Mouse (Mus musculus): ENCODE data around the gene Eogt. TPM values are rescaled to one million over a fixed set of nuclear protein-coding genes. Genes with fewer than 3 reads are reported as not detected.

The Eogt gene
- 10 to 100 TPM; 14.5 to 17.0 TPM for total RNA-seq (2021)

DNA sequence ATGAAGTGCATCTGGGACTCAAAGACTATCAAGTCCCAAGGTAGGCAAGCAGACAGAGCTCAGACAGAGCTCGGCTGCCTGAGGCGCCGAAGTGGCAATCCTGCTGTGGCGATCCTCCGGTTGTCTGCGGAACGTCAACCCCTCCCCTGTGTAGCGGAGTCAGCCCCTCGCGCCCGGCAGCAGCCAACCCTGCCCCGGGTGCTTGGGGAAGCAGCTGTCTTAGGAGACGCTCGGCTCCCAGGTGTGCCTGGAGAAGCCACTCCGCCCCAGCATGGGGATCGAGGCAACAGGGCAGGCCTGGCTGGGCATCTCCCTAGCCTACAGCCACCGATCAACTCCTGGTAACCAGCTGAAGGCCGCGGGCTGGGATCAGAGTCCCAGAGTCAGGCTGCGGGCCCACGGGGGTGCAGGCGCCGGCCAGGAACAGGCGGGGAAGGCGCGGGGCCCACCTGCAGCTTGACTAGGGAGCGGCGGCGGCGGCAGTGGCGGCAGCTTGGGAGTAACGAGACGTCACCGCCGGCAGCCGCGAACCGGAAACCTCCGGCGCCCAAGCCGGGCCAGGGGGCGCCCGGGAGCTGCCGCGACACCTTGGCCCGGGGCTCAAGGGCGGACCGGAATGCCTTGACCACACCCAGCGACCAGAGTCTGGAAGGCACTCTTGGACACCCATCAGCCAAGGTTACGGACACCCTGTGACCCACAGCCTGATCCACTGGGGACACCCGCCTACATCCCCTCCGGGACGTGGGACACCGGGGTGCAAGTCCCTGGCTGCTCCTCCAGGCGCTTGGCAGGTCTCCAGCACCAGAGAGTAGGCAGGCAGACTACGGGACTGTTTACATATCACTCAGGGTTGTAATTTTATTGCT is at the start of gene Eogt:
TSS of gene Eogt (minus strand) at position 800 of the 869 bp plus-strand sequence.
- intact Hi-C loops (cut with DNase I) = loop anchor here (2.0 to 5.0 kb wide), 2 partner anchors 30 to 379 kb away; partner anchors contain the start of gene Tmf1
- DNase-seq = peak; percentile 86 to 87

DNA sequence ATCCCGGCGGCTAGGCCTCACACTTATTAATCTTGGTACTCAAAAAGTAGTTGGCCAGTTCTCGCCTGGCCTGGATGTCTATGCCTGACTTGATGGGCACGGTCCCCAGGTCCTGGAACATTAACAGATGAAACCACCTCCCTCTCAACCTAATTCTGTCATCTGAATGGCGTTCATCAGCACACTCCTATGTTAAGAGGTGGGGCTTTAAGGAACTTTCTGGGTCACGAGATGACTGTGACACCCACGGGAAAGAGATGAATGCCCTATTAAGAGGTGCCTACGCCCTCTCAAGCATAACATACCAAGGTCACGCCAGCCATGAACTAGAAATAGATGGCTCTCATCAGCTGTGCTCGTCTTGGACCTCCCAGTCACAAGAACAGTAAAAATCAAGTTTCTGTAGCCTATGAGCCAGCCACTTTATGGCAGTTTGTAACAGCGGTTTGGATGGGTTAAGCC is 30.4 kb upstream of the Eogt start:
- intact Hi-C loops (cut with DNase I) = loop anchor here (2.0 to 10.0 kb wide), 2 partner anchors 31 to 345 kb away; partner anchors contain the start of gene Eogt

DNA sequence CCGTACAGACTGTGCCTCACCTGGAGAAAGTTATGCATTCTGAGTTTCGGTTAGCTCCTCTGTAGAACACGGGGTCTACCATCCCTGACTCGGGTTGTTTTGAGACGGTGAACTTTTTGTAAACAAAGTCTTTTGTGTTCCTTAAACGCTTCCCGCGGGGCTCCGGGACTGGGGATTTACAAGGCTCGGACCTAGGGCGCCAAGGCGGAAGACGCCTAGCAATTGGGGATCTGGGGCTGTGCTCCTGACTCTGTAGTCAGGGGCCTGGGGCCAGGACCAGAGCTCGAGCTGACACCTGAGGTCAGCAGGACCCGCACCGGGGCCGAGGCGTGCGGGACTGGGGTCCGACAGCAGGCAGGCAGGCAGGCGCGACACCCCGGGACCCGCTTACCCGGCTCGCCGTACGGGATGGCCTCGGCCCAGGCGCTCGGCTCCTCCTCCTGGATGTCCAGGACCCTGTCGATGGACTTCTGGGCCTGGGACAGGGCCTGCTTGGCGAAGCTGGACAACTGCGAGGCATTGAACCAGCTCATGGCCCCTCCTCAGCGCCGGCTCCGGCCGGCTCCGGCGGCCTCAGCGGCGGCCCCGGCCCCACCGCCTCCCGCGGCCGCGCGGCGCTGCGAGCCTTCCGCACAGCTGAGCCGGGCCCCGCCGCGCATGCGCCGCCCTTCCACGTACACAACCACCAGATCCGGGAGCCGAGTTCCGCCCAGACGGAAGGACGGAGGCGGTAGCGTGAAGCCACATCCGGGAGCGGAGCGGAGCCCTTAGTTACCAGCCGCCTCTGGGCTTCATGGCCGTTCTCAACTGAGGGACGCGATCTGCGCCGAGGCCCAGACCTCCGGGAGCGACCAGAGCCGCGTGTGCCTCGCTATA is 29.7 kb upstream of the Eogt start, which contains the start of gene Tmf1:
TSS of gene Tmf1 (minus strand) at position 632 of the 876 bp plus-strand sequence.
- intact Hi-C loops (cut with DNase I) = loop anchor here (1.0 to 10.0 kb wide), 3 partner anchors 27 to 346 kb away; partner anchors contain the start of genes Eogt and Uba3
- DNase-seq = peak; percentile 94 to 95

More for the DNA sequence above, 30.4 kb upstream of the Eogt start:
- no peak for DNase-seq

DNA sequence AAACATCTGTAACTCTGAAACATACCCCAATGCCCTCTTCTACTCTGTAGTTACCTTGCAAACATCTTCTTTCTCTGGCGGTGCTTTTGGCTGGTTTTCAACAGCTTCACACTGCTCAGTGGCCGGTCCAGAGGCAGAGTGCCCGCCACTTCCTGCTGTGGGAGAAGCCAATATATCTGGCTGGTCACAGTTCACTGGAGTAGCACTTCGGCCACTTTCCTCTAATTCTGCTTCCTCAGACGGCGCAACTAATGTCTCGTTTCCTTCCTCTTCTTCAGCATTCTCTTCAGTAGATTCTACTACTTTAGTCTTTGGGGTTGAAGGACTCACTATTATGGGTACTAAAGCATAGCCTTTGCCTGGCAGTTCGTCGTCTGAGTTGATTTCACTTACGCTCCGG is 26.7 kb upstream of the Eogt start:
- DNase-seq = peak in 1 of 2 experiments; percentile 9
- intact Hi-C loops (cut with DNase I) = loop anchor here (10.0 kb wide), 1 partner anchor 349 kb away; no protein-coding TSS in a partner anchor

- no peak for DNase-seq
- intact Hi-C loops (cut with DNase I) = no loop called here
These were observed 1.2 kb upstream of the Eogt start for GRCm38 (mm10) chr6:97150156-97150555.

DNA sequence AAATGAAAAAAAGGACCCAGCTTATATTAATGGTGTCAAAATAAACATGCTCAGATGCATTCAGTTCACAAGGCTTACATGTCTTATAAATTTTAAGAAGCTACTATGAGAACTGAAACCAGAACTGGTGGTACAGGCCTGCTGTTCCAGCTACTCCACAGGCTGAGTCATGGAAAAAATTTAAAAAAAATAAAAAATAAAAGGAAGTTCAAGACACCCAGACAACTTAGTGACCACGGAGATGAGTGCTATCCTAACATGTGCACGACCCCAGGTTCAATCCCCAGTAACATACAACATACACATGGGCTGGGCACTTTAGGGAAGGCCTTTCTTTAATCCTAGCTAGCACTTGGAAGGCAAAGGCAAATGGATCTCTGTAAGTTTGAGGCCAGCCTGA is 739 bp upstream of the Eogt start:
- no peak for DNase-seq
- intact Hi-C loops (cut with DNase I) = loop anchor here (2.0 to 5.0 kb wide), 2 partner anchors 29 to 378 kb away; partner anchors contain the start of gene Tmf1

DNA sequence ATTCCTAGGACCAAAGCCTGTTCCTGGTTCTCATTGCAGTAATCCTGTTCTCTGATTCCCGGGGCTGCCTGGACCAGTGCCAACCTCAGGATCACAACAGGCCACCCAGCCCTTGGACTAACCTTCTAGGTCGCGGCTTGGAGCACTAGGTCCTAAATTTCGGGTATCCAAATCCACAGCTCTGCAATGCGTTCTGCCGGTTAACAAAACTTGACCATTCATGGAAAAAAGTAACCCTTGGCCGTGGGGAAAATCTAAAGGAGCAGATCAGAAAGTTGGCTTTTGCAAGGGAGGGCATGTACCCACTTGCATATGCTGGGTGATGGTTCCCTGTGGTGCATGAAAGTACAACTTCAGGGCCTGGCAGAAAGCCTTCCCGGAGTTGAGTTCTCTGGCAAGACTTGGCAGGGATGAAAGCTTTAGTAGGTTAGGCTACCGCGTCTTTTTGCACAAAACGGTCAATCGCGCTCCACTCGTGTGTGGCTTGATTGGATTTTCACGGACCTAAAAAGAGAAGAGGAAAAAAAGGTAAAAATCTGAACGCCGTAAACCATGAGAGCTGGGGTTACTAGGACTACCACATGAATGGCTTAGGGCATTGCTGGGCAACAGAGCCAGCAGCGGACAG is 1.1 kb downstream of the Eogt start:
- intact Hi-C loops (cut with DNase I) = loop anchor here (2.0 to 5.0 kb wide), 2 partner anchors 31 to 379 kb away; partner anchors contain the start of gene Tmf1
- peak; percentile 49 to 59 for DNase-seq

DNA sequence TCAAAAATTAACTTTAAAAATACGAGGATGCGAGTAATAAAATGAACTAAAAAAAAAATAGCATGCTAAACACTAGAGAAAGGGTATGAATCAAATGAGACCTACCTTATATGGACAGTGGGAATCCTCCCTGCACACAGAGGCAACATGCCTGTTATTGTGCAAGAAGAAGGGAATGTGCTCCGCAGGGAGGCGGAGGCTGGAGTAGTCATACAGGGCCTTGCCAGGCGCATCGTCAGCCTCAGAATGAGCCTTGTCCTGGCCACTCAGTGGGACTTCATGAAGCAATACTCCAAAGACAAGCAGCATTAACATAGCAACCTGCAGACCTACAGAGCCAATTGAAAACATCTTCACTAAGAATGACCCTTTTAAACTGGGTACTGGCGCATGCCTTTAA is 3.8 kb downstream of the Eogt start:
- DNase-seq = peak; percentile 64
- intact Hi-C loops (cut with DNase I) = loop anchor here (5.0 kb wide), 1 partner anchor 382 kb away; no protein-coding TSS in a partner anchor

- peak in 1 of 2 experiments; percentile 18 for DNase-seq
- intact Hi-C loops (cut with DNase I) = no loop called here
These were observed 4.6 kb downstream of the Eogt start for GRCm38 (mm10) chr6:97144359-97144758.

- no peak for DNase-seq
- intact Hi-C loops (cut with DNase I) = no loop called here
These were observed 6.4 kb downstream of the Eogt start for GRCm38 (mm10) chr6:97142611-97143010.

DNA sequence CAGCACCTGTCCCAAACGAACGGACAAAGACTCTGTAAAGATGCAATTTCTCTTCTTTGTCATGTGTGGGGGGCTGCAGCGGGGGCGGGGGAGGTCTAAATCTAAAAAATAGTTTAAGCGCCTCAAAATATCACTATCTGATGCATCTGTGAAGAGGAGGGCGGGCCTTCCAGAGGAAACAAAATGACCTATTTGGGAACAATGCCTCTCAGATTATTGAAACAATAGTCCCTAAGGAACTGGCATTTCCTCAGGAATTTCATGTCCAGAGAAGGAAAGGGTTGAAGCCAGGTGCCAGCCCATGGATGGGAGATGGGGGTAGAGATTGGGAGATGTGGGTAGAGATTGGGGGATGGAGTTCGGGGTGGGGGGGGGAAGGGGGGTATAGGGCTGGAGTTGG is 7.2 kb downstream of the Eogt start:
- intact Hi-C loops (cut with DNase I) = no loop called here
- DNase-seq = no peak

DNA sequence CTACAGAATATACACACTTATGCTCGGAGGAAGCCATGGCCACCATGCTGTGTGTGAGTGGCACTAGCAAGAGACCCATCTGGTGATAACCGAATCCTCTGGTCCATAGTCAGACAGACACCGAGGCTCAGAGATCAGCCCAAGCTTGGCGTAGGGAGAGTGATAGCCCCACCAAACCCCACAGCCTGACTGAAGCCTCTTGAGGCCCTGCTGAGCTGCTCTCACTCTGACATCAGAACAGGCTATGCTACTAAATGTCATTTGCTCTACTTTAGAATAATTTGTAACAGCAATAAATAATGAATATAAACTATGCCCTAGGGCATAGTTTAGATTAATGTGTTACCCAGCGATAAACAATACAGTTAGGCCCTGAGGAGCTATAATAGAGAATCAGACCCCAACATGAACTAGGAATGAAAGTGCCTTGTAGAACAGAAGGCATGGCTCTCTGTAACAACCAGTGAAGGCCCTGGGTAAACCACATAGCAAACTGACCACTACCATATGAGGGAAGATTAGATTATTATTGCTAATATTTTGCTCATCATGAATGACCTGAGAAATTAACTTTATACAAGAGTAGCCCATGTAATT is 16.2 kb downstream of the Eogt start:
- no peak for DNase-seq
- intact Hi-C loops (cut with DNase I) = no loop called here

DNA sequence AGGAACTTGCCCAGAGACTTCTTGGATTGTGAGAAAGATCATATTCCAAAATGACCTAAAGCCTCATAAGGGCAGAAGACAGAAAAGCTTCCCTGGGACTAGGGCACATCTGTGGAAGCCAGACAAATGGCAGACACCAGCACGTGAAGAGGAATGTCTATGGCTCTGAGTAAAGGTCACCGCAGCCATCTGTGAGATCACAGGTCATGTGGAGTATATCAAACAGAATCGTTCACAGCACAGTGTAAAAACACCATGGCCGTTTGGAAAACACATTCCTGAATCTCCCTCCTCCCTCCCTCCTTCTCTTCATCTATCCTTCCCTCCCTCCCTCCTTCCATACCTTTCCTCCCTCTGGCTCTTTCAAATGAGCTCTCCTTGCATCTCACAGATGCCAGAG is 17.2 kb downstream of the Eogt start:
- intact Hi-C loops (cut with DNase I) = no loop called here

GRCm38 (mm10) chr6:97130979-97131378 is 18.0 kb downstream of the Eogt start:
- no peak for DNase-seq
- intact Hi-C loops (cut with DNase I) = no loop called here

More for the DNA sequence above, 17.2 kb downstream of the Eogt start:
- DNase-seq = no peak

DNA sequence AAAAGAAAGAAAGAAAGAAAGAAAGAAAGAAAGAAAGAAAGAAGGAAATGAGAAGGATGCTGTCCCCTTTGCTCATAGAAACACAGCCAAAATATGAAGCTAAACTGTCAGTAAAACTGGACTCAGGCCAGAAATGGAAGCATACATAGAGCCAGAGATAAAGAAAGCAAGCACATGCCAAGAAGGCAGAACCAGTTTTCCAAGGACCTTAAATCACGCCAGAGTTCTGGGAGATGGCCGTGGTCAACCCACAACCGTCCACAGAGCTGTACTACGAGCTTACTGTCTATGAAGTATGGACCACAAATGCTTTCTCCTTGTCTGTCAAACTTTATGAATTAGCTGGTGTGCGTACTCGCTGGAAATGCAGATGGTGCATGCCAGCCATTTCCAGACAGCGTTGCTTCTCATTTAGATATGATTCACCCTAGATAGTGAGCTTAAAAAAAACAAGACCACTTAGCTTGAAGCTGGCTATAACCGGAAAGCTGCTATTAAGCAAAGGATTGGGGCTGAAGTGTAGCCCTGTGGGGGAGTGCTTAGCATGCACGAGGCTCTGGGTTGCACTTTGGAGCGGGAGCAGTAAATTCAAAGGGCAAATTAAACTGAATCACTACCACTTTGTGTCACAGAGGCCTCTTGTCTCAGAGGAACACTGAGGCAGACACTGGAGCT is 24.5 kb downstream of the Eogt start:
- DNase-seq = no peak
- intact Hi-C loops (cut with DNase I) = no loop called here

DNA sequence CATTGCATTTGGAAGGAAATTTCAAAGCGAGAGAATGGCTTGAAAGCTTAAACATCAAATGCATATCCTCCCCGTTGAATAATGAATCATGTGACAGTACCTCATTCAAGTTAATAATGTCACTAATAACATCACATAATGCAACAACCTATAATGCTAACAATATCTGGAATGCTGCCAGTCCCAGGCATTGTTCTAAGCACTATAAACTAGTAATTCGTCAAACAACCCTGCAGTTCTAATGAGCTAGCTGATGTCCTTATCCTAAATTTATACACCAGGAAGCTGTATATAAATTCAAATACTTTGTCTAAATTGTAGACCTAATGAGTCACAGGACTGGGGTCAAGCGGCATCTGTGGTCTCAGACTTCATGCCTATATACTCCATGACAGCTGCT is 28.1 kb downstream of the Eogt start:
- intact Hi-C loops (cut with DNase I) = no loop called here

DNA sequence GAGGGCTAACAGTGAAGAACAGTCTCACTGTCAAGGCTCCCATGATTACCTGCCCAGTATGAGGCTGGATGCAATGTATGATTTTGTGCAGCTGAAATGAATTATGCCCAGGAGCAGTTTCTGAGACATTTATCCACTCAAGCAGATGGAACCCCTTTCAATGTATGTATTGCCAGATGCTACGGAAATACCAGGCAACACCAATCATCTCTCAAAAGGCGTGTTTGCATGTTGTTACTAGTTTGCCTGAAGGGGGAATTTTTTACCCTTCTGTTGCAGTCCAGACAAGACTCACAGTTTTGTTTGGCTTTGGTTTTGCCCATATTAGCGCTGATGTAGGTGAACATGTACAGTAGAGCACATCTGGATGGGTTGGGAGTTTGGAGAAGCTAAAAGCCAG is 30.7 kb downstream of the Eogt start:
- no peak for DNase-seq
- intact Hi-C loops (cut with DNase I) = no loop called here

More for the DNA sequence above, 28.1 kb downstream of the Eogt start:
- DNase-seq = no peak

DNA sequence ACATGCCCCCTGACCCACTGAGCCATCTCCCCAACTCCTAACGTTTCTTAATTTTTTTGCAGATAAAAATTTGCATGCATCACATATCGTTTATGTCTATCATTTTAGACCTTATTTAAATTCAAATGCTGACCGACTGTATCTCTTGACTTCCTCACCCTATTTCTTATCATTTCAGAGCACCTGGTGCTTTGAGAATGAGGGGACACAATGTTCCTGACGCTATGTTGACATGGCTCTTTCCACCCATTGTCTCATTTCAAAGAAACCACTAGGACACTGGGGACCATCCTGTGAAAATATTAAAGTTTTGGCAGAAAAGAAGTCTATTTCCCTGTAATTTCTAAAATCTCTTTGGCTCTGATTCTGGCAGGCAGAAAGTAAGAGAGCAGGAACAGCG is 32.1 kb downstream of the Eogt start:
- intact Hi-C loops (cut with DNase I) = no loop called here
- no peak for DNase-seq

DNA sequence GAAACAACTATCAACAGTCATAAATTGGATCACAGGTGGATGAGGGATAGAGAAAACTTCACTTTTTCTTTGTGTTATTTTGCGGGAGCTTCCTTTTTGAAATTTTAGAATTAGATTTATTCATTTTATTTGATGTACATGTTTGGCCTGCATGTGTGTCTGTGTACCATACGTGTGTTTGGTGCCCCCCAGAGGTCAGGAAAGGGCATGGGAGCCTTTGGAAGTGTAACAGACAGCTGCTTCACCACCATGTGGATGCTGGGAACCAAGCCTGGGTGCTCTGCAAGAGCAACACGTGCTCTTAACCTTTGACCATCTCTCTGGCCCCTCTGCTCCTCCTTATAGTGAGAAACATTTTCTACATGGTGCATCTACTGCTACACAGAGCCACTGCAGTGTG is 34.2 kb downstream of the Eogt start:
- intact Hi-C loops (cut with DNase I) = no loop called here
- DNase-seq = no peak
